Mouse (Mus musculus): ENCODE measurements at regions not wholly inside any gene's neighbourhood (a gene's known extent, or its start where the extent isn't known, plus 50 kb on each side); places are given as distances from the start of the nearest gene placed in this dataset.

- TF ChIP-seq HCFC1 (IDR thresholded peaks at IDR 0.05; ENCODE audit: borderline replicate concordance, insufficient read depth, low read length) = no peak
- TF ChIP-seq ZC3H11A (IDR thresholded peaks at IDR 0.05; ENCODE audit: borderline replicate concordance, low read depth, low read length) = no peak
Measured at GRCm38 (mm10) chr10:98703642-98704293, 210.4 kb upstream of the Atp2b1 start.
